Mouse (Mus musculus): Measurements from ENCODE around the gene Golga2.
A peak's percentile ranks its signal among the peaks of the same experiment; 100 is the strongest.

Golga2 gene

GRCm38 (mm10) chr2:32317791-32318417 lies 30.7 kb downstream of the Golga2 start:
- no peak for DNase-seq (ENCODE audit: low spot score in 2 of 2)

DNA sequence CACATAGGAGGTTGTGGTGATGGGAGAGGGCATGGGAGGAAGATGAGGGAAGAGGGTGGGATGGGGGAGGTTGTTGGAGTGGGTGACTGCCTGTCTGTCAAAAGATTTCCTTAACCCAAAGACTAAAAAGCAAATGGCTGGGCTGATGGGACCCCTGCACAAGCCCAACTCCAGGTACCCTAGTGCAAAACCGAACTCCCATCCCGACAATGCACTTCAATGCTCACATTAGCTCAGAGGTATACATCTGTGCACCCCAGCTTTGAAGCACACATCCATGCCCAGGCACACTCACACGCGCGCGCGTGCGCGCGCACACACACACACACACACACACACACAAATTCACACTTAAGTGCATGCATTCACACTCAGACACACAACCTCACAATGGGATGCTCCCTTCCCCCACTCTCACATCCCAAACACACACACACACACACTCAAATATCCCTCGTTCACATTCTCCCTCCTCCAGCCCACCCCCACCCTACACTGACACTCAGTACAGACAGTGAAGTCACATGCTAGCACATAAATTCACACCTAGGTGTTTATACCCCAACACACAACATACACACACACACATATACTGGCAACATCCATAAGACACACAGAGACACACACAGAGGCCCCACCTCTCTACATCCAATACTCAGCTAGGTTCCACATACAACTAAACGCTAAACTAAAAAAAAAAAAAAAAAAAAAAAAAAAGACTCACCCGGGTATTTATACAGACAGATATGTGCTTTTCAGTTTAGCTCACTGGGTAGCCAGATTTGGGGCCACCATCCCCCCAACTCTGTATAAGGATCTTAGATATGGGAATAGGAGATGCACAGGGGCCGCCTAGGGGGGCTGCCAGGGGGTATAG lies 31.8 kb downstream of the Golga2 start:
- no peak for DNase-seq (ENCODE audit: low spot score in 2 of 2)

DNA sequence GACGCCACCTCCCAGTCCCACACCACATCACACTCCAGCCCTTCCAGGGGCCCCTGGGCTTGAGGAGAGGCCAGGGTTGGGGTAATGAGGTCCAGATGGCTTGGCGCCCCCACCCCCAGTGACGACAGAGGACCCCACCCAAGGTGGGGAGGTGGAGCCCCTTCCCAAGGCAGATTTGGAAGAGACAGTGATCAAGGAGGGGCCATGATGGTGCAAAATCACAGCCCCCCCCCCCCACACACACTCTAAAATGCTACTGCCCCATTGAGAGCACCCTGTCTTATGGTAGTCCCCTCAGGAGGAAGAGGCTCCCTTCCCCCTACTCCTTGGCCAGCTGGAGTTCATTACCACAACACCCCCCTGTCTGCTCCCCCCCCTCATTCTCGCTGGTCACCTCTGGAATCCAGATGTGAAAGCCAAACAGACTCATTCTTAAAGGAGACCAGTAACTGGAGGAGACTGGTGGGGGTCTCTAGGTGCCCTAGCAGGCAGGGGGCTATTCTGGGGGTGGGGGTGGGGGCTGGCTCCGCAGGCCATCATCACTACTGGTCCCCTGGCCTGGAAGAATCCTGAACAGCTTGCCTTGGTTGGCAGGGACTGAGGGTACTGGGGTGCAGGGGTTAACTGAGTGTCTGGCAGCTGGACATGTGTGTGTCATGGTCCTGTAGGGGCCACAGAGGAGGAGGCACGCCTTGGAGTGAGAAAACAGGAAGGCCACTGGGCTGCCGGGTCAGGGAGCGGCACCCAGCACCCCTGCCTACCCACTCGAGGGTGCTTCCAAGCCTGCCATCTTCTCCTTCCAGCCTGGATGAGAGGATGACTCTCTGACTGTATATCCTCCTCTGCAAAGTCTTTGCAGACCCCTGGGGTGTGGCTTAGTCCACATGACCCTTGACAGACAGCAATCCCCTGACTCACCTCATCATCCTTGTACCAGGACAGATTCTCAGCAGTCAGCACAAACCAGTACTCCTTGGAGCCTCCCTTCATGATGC lies 32.7 kb downstream of the Golga2 start:
- no peak for DNase-seq (ENCODE audit: low spot score in 2 of 2)

DNA sequence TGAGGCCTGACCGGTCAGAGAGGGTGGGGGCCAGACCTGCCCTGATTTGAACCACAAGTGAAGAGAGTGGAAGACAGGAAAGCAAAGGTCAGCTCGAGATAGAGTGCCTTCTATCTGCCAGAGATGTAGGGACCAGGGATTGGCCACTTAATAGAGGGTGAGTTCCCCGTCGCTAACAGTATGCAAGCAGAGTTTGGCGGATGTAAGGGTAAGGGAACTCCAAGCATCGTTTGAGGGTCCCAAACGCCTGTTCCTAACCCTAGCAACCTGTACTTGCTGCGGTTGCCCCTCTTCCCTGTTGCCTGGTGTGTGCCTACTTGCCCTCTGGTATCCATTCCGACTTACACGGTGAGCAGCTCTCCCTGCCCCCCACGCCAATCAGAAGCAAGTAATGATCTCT lies 33.5 kb downstream of the Golga2 start:
- DNase-seq (ENCODE audit: low spot score in 2 of 2): no peak

DNA sequence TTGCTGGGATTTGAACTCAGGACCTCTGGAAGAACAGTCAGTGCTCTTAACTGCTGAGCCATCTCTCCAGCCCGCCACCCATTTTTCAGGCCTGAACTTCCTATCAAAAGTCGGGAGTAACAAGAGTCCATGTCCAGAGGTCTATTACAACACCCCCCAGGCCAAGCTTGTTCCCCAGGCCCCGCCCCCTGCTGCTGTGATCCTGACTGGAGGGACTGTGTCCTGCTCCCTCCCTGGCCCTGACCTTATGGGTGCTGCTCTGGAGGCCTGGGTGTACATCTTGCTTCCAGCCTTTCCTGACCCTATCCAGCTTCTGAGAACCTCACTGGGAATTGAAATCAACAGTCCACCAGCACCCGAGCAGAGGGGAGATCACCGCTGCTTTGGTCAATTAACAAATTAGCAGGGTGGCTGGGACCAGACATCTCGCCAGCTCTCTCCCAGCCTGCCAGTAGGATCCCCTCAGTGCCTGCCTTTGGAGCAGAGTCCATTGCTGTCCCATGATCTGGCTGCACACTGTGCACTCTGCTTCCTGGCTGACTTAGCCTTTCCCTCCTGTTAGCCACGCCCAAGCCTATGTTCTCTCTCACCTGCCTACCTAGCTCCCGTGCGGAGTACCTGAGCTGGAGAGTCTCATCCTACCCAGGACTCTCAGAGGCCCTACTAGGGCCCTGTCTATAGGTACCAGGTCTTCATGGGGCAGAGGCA lies 34.6 kb downstream of the Golga2 start:
- DNase-seq (ENCODE audit: low spot score in 2 of 2): no peak

DNA sequence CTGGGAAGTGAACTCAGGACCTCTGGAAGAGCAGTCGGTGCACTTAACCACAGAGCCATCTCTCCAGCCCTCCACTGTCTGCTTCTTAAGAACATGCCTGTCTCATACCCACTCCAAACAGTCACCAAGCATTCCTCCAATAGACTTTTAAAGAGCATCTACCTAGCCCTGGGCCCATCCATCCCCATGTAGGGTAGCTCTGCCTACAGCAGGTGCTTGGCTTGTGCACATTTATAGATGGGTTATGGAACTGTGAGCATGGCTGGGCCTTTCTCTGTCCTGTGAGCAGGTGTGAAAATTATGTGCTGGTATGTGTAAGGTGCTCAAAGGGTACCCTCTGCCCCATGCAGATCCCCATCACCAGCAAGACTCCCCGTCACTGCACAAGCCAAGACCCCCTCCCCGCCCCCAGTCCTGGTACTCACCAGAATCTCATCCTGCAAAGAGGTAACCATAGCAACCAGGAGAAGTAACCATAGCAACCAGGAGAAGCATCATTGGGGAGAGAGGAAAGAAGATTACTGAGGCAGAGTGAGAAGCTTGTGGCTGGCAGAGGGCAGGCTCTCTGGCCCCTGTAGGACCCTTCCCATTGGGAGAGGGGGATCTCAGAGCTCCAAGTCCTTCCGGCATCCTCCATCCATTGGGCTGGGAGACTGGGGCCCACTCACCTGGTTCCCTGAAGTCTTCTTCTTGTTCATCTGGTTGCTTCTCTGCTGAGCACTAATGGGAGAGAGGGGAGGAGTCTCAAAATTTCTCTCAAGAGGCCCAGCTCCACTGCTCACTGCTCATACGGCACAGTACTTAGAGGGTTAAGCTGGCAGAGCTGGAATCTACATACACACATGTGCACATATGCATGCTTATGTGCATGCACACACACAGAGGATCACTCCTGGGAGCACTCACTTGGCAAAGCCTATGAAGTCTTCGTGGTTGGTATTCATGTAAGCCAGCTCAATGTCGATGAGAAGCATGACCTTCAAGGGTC lies 35.9 kb downstream of the Golga2 start:
- DNase-seq (ENCODE audit: low spot score in 2 of 2): no peak

- DNase-seq (ENCODE audit: low spot score in 2 of 2): no peak
Observed at GRCm38 (mm10) chr2:32324322-32324721, 37.1 kb downstream of the Golga2 start.

GRCm38 (mm10) chr2:32325342-32325741 lies 38.2 kb downstream of the Golga2 start:
- DNase-seq (ENCODE audit: low spot score in 2 of 2): no peak

GRCm38 (mm10) chr2:32327200-32327599 lies 40.0 kb downstream of the Golga2 start:
- DNase-seq (ENCODE audit: low spot score in 2 of 2): no peak

DNA sequence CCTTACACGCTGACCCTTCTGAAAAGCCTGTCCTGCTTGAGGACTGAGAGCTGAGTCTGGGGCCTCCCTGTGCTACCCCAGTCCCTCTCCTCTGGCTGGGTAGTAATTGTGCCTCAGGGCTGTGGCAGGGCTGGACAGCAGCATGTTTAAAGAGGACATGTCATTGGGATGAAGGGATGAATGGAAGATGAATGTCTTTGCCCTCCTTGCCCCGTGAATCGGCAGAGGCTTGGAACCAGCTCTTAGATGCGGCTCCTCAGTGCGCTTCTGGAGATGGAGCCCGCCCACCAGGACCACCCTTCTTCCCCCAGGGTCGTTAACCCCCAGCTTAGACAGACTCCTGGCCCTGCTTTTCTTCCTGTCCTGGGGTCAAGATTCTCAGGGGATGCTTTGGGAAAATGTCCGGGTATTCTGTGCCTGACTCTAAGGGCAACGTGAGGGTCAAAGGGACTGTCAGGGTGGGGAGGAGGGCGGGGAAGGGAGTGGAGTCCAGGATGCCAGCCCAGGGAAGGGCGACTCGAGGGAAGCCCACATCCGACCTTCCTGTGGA lies 41.8 kb downstream of the Golga2 start:
- no peak for DNase-seq (ENCODE audit: low spot score in 2 of 2)

GRCm38 (mm10) chr2:32329531-32329930 lies 42.3 kb downstream of the Golga2 start:
- no peak for DNase-seq (ENCODE audit: low spot score in 2 of 2)

GRCm38 (mm10) chr2:32332159-32332558 lies 45.0 kb downstream of the Golga2 start:
- DNase-seq (ENCODE audit: low spot score in 2 of 2): no peak

DNA sequence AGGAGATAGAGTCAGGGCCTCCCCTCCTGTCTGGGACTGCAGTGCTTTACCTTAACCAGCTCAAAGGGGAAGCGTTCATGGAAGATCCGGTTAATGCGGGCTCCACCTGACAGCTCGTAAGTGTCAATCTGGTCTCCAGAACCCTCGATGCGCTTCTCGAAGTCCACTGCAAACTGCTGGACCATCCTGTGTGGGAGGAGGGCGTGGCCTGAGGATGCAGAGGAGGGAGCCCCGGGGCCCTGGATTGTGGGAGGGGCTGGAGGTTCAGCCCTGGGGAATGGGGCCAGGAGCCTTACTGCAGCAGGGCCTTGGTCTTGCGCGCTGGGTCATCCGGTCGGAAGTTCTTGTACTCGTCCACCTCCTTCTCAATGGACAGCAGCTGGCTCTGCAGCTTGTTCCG lies 48.7 kb downstream of the Golga2 start:
- no peak for DNase-seq (ENCODE audit: low spot score in 2 of 2)

- no peak for DNase-seq (ENCODE audit: low spot score in 2 of 2)
Observed at GRCm38 (mm10) chr2:32339912-32340642, 52.9 kb downstream of the Golga2 start.

DNA sequence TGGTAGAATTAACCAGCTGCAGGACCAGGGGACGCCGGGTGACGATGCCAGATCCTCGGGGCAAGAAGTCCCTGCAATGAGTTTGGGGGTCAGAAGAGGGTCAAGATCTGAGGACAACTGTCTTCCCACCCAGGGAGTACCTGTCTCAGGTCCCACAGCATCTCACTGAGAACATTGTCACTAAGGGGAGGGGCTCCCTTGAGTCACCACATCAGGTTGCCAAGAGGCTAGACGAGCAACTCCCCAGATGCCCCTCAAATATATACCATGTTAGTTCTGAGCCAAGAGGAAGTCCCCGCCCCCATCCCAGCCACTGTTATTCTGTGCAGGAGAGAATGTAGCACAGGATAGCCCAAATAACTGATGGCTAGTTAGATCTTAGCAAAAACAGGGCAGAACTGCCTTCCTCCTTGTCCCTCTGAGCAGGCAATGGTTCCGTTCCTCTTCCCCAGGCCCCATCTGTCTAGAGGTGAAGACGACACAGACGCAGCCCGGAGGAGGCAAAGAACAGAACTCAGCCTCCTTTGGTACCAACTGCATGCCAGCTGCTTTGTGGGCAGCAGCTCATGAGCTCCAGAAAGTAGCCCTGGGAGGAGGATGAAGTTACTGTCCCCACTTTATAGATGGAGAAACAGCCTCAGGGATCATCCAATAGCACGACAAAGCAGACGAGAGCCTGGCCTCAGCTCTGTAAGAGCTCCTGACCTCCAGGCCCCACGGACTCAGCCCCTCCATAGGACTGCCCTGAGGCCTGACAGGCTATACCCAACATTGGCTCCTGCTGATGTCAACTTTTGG lies 53.9 kb downstream of the Golga2 start:
- DNase-seq (ENCODE audit: low spot score in 2 of 2): peak in 1 of 2 experiments; percentile 78

GRCm38 (mm10) chr2:32341634-32341939 lies 54.4 kb downstream of the Golga2 start:
- no peak for DNase-seq (ENCODE audit: low spot score in 2 of 2)

DNA sequence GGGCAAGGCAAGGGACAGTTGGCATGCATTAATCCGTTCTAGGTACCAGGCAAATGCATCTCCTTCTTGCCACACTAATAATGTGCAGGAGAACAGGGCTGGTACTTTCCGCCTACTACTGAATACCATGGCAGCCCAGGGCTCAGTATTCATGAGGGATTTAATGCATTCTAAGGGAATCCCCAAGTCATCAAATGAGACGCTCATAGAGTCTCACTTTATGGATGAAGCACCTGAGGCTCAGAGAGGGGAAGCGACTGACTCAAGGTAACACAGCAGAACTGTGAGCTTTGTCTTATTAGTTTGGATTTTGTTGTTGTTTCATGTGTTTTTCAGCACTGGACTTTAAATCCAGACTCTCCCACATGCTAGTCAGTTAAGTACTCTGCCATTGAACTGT lies 54.9 kb downstream of the Golga2 start:
- no peak for DNase-seq (ENCODE audit: low spot score in 2 of 2)

- peak; percentile 79 to 83 for DNase-seq (ENCODE audit: low spot score in 2 of 2)
Observed at GRCm38 (mm10) chr2:32342539-32343350, 55.6 kb downstream of the Golga2 start.
